Mouse (Mus musculus) cortical plate, adult 2 months (tissue): Measurements from ENCODE around the gene Gm15293.
"Not testable (repeated sequence)": the region's sequence is repeated elsewhere in the genome, so short reads cannot be mapped to it uniquely, and the experiment has no call there.

Experiments
- CTCF ChIP-seq: fragments of 200-500 bp; IDR thresholded peaks from 2 replicates; pipeline ENCODE4 v1.5.1; 2011; ENCODE audit warnings: mild to moderate bottlenecking, control low read depth, low read length; ENCODE audit not compliant: insufficient read depth; ENCODE audit errors: extremely low read depth
- POLR2A ChIP-seq: fragments of 200-500 bp; IDR thresholded peaks from 2 replicates; pipeline ENCODE4 v1.6.1; 2011; ENCODE audit warnings: mild to moderate bottlenecking, low read length, control low read depth; ENCODE audit not compliant: insufficient read depth; ENCODE audit errors: extremely low read depth

DNA sequence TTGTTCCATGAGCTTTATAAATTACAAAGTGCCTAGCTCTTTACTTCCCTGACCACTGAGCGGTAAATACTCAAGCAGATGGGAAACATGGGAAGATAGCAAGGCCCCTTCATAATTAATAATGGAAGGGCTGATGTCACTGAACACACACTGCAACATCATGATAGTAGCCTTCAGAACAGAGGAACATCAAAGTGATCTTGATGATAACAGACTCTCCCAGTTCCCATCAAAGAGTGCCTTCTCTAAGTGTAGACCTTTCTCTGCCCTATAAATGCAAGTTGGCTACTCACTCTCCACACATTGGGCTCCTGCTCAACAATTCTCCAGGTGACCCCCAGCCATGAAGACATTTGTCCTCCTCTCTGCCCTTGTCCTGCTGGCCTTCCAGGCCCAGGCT lies at the start of gene Gm15293:
- not testable (repeated sequence) for TF ChIP-seq POLR2A, CTCF
